Mouse (Mus musculus): ENCODE results near the gene Catsper4. TPM values are rescaled to one million over a fixed set of nuclear protein-coding genes. Genes with fewer than 3 reads are reported as not detected.

The Catsper4 gene
- polyA plus RNA-seq, 1 experiment from 2014 or later: not detected

- no peak overlapping the region for H3K27ac ChIP-seq (ENCODE audit: low read length)
- no peaks in the 10 kb centered on the region for H3K36me3 ChIP-seq (ENCODE audit: control insufficient read depth, insufficient read depth)
- no peak overlapping the region for H3K9ac ChIP-seq (replicated peaks; ENCODE audit: low read depth, low read length)
- no peaks in the 10 kb centered on the region for H3K27me3 ChIP-seq (replicated peaks; ENCODE audit: control insufficient read depth, insufficient read depth, low read length)
- 85% methylated on average over 6 of the region's 6 CpGs for WGBS
- H3K4me2 ChIP-seq (ENCODE audit: low read length): no peak overlapping the region
- ATAC-seq: no peak
- H3K9me3 ChIP-seq (ENCODE audit: control insufficient read depth, low read length): no peaks in the 10 kb centered on the region
- no peak overlapping the region for H3K4me3 ChIP-seq (replicated peaks; ENCODE audit: low read length)
- no peaks in the 10 kb centered on the region for H3K4me1 ChIP-seq (replicated peaks; ENCODE audit: control insufficient read depth, insufficient read depth, low read length)
Observed at GRCm38 (mm10) chr4:134165024-134165423, 62.2 kb downstream of the Catsper4 start.

GRCm38 (mm10) chr4:134164591-134164990 lies 62.6 kb downstream of the Catsper4 start:
- Histone ChIP-seq H3K36me3 (ENCODE audit: control insufficient read depth, insufficient read depth) (no peaks in the 10 kb centered on the region), H3K4me3 (replicated peaks; ENCODE audit: low read length) (no peak overlapping the region), H3K27me3 (replicated peaks; ENCODE audit: control insufficient read depth, insufficient read depth, low read length) (no peaks in the 10 kb centered on the region), H3K4me2 (ENCODE audit: low read length) (no peak overlapping the region), H3K9me3 (ENCODE audit: control insufficient read depth, low read length) (no peaks in the 10 kb centered on the region), H3K4me1 (replicated peaks; ENCODE audit: control insufficient read depth, insufficient read depth, low read length) (no peaks in the 10 kb centered on the region), H3K27ac (ENCODE audit: low read length) (no peak overlapping the region), H3K9ac (replicated peaks; ENCODE audit: low read depth, low read length) (no peak overlapping the region)
- 94% methylated on average over 4 of the region's 6 CpGs for WGBS
- ATAC-seq: no peak

Other genes with a start within 250 kb of the Catsper4 start
- gene Dhdds, start 226.5 kb downstream of the Catsper4 start, polyA plus RNA-seq (2015; fragmentation: Nextera tagmentation; extraction: Ambion mirVana): 52.5 and 60.9 TPM in 2 replicates
- not detected in 2 replicates for gene Lin28a, start 208.5 kb downstream of the Catsper4 start, polyA plus RNA-seq (2015; fragmentation: Nextera tagmentation; extraction: Ambion mirVana)
- not detected in 2 replicates for gene Zfp683, start 173.5 kb downstream of the Catsper4 start, polyA plus RNA-seq (2015; fragmentation: Nextera tagmentation; extraction: Ambion mirVana)
- gene Crybg2, start 166.6 kb downstream of the Catsper4 start, polyA plus RNA-seq (2015; fragmentation: Nextera tagmentation; extraction: Ambion mirVana): 1.2 and 1.6 TPM in 2 replicates
- gene Cd52, start 132.3 kb downstream of the Catsper4 start, polyA plus RNA-seq (2015; fragmentation: Nextera tagmentation; extraction: Ambion mirVana): 0.91 and 1.4 TPM in 2 replicates
- 13.3 and 13.6 TPM in 2 replicates for gene Ubxn11, start 124.8 kb downstream of the Catsper4 start, polyA plus RNA-seq (2015; fragmentation: Nextera tagmentation; extraction: Ambion mirVana)
- gene Sh3bgrl3, start 98.6 kb downstream of the Catsper4 start, polyA plus RNA-seq (2015; fragmentation: Nextera tagmentation; extraction: Ambion mirVana): 321 and 354 TPM in 2 replicates
- 20.1 and 21.5 TPM in 2 replicates for gene Cep85, start 40.3 kb downstream of the Catsper4 start, polyA plus RNA-seq (2015; fragmentation: Nextera tagmentation; extraction: Ambion mirVana)
- not detected in 2 replicates for gene Gm7534, start 24.4 kb downstream of the Catsper4 start, polyA plus RNA-seq (2015; fragmentation: Nextera tagmentation; extraction: Ambion mirVana)
- gene Cnksr1, start 11.0 kb upstream of the Catsper4 start, polyA plus RNA-seq (2015; fragmentation: Nextera tagmentation; extraction: Ambion mirVana): 0.21 and 0.33 TPM in 2 replicates
- gene E130218I03Rik, start 16.3 kb upstream of the Catsper4 start, polyA plus RNA-seq (2015; fragmentation: Nextera tagmentation; extraction: Ambion mirVana): 0.31 and 0.61 TPM in 2 replicates
- 17.1 TPM in 2 replicates for gene Zfp593, start 18.2 kb upstream of the Catsper4 start, polyA plus RNA-seq (2015; fragmentation: Nextera tagmentation; extraction: Ambion mirVana)
- not detected in 2 replicates for gene Gm30191, start 19.6 kb upstream of the Catsper4 start, polyA plus RNA-seq (2015; fragmentation: Nextera tagmentation; extraction: Ambion mirVana)
- 12.2 and 12.5 TPM in 2 replicates for gene Grrp1, start 26.7 kb upstream of the Catsper4 start, polyA plus RNA-seq (2015; fragmentation: Nextera tagmentation; extraction: Ambion mirVana)
- 46.7 and 47.1 TPM in 2 replicates for gene Pdik1l, start 60.5 kb upstream of the Catsper4 start, polyA plus RNA-seq (2015; fragmentation: Nextera tagmentation; extraction: Ambion mirVana)
- gene Trim63, start 87.7 kb upstream of the Catsper4 start, polyA plus RNA-seq (2015; fragmentation: Nextera tagmentation; extraction: Ambion mirVana): 0.15 and 0.26 TPM in 2 replicates
- 0.15 and 0.17 TPM in 2 replicates for gene Slc30a2, start 115.8 kb upstream of the Catsper4 start, polyA plus RNA-seq (2015; fragmentation: Nextera tagmentation; extraction: Ambion mirVana)
- 0.45 and 0.56 TPM in 2 replicates for gene Extl1, start 156.5 kb upstream of the Catsper4 start, polyA plus RNA-seq (2015; fragmentation: Nextera tagmentation; extraction: Ambion mirVana)
- gene Pafah2, start 168.9 kb upstream of the Catsper4 start, polyA plus RNA-seq (2015; fragmentation: Nextera tagmentation; extraction: Ambion mirVana): 8.1 and 9.3 TPM in 2 replicates
- gene Stmn1, start 240.9 kb upstream of the Catsper4 start, polyA plus RNA-seq (2015; fragmentation: Nextera tagmentation; extraction: Ambion mirVana): 7,901 and 8,250 TPM in 2 replicates